Mouse (Mus musculus) brain, embryonic 14.5 days (tissue): ENCODE results near the gene Pou3f1.

Source experiments
- CTCF ChIP-seq: fragments of 200-500 bp; IDR thresholded peaks from 2 replicates; pipeline ENCODE4 v1.5.1; 2012; ENCODE audit warnings: inconsistent platforms, mild to moderate bottlenecking, moderate library complexity, borderline replicate concordance; ENCODE audit not compliant: insufficient read depth, insufficient read length; ENCODE audit errors: extremely low read depth
- POLR2A ChIP-seq: fragments of 200-500 bp; IDR thresholded peaks from 2 replicates; pipeline ENCODE4 v1.6.1; 2012; ENCODE audit warnings: mild to moderate bottlenecking, inconsistent platforms, borderline replicate concordance; ENCODE audit not compliant: poor library complexity, insufficient read depth, insufficient read length, severe bottlenecking; ENCODE audit errors: extremely low read depth

- no peak for TF ChIP-seq CTCF
- no peak for TF ChIP-seq POLR2A
Measured at GRCm38 (mm10) chr4:124616636-124617035, 40.0 kb upstream of the Pou3f1 start.
